Mouse (Mus musculus) MN1 (cell line): ENCODE measurements at regions not wholly inside any gene's neighbourhood (a gene's known extent, or its start where the extent isn't known, plus 50 kb on each side); places are given as distances from the start of the nearest gene placed in this dataset.
"Not testable (repeated sequence)": the region's sequence is repeated elsewhere in the genome, so short reads cannot be mapped to it uniquely, and the experiment has no call there.

Experiments used
- DNase-seq: peaks from one replicate; pipeline ENCODE4 v3.0.0-alpha.2; 2016; ENCODE audit warnings: low spot score

GRCm38 (mm10) chr2:8877855-8878254, 1003.2 kb upstream of the 4930412O13Rik start:
- DNase-seq: peak; percentile 8

GRCm38 (mm10) chr2:8912417-8912816, 968.6 kb upstream of the 4930412O13Rik start:
- no peak for DNase-seq

- DNase-seq: no peak
These were observed 956.2 kb upstream of the 4930412O13Rik start for GRCm38 (mm10) chr2:8924856-8925255.

GRCm38 (mm10) chr2:8941574-8941973, 939.5 kb upstream of the 4930412O13Rik start:
- DNase-seq: no peak

GRCm38 (mm10) chr2:8958938-8959337, 922.1 kb upstream of the 4930412O13Rik start:
- DNase-seq: no peak

- DNase-seq: no peak
These were observed 915.9 kb upstream of the 4930412O13Rik start for GRCm38 (mm10) chr2:8964952-8965668.

GRCm38 (mm10) chr2:8975635-8976034, 905.4 kb upstream of the 4930412O13Rik start:
- DNase-seq: no peak

GRCm38 (mm10) chr2:9012326-9012725, 868.7 kb upstream of the 4930412O13Rik start:
- DNase-seq: no peak

GRCm38 (mm10) chr2:9033079-9033478, 848.0 kb upstream of the 4930412O13Rik start:
- DNase-seq: no peak

- not testable (repeated sequence) for DNase-seq
These were observed 838.7 kb upstream of the 4930412O13Rik start for GRCm38 (mm10) chr2:9042355-9042754.

GRCm38 (mm10) chr2:9047980-9048379, 833.1 kb upstream of the 4930412O13Rik start:
- no peak for DNase-seq

- DNase-seq: no peak
These were observed 807.2 kb upstream of the 4930412O13Rik start for GRCm38 (mm10) chr2:9073851-9074250.

GRCm38 (mm10) chr2:9078158-9078557, 802.9 kb upstream of the 4930412O13Rik start:
- DNase-seq: no peak

GRCm38 (mm10) chr2:9081746-9082145, 799.3 kb upstream of the 4930412O13Rik start:
- DNase-seq: peak; percentile 25

GRCm38 (mm10) chr2:9095317-9095716, 785.7 kb upstream of the 4930412O13Rik start:
- DNase-seq: no peak

GRCm38 (mm10) chr2:9116697-9117096, 764.4 kb upstream of the 4930412O13Rik start:
- DNase-seq: no peak

GRCm38 (mm10) chr2:9117523-9117922, 763.5 kb upstream of the 4930412O13Rik start:
- no peak for DNase-seq

GRCm38 (mm10) chr2:9136963-9137362, 744.1 kb upstream of the 4930412O13Rik start:
- no peak for DNase-seq

GRCm38 (mm10) chr2:9141411-9141810, 739.6 kb upstream of the 4930412O13Rik start:
- peak; percentile 45 for DNase-seq

- DNase-seq: no peak
These were observed 725.4 kb upstream of the 4930412O13Rik start for GRCm38 (mm10) chr2:9155604-9156003.

GRCm38 (mm10) chr2:9160181-9160580, 720.9 kb upstream of the 4930412O13Rik start:
- no peak for DNase-seq

- DNase-seq: no peak
These were observed 717.1 kb upstream of the 4930412O13Rik start for GRCm38 (mm10) chr2:9163819-9164560.

GRCm38 (mm10) chr2:9182127-9182526, 698.9 kb upstream of the 4930412O13Rik start:
- DNase-seq: no peak
